20 mouse cellular contexts compared by ENCODE assay signal in genomic region chr2:8022651-8023050, GRCm38 (mm10).
DNase-seq lines count a peak whose midpoint lies in the region; ATAC-seq and TF ChIP-seq lines count a peak whose summit lies in the region.
"Had no signal": no experiment of that assay in that cellular context is flagged by ENCODE, and none has a peak within 500 bp of the region (broad histone marks: within the 10 kb centered on the region; RNA-seq: fewer than 3 reads in every experiment).

No protein-coding gene starts in this region.

- ATAC-seq in embryonic facial prominence, embryonic 11.5 days (replicated peaks; ENCODE audit: insufficient number of reproducible peaks, low FRiP score, low TSS enrichment, low read depth), result no peak
- no peak for ATAC-seq in lung, embryonic 14.5 days (ENCODE audit: insufficient read depth)
- ATAC-seq in megakaryocyte, adult 5-6 weeks (ENCODE audit: poor library complexity, severe bottlenecking), result no peak
- ATAC-seq: CD4-positive, CD25-positive, alpha-beta regulatory T cell, adult 4 months; inflammation-experienced regulatory T-cells, adult 6 months had no signal

- no peaks in the 10 kb centered on the region for H3K4me1 ChIP-seq in embryonic facial prominence, embryonic 11.5 days (ENCODE audit: control insufficient read depth, insufficient read depth, low read length)
- H3K4me1 ChIP-seq in embryonic facial prominence, embryonic 10.5 days, result no peaks in the 10 kb centered on the region
- no peaks in the 10 kb centered on the region for H3K4me1 ChIP-seq in lung, embryonic 14.5 days (ENCODE audit: insufficient read depth)
- H3K4me1 ChIP-seq: embryonic facial prominence, embryonic 12.5 days; heart, embryonic 13.5 days; hindbrain, embryonic 15.5 days had no signal

- TF ChIP-seq CTCF in lung, embryonic 14.5 days (IDR thresholded peaks at IDR 0.05; ENCODE audit: low read depth), result no peak

- no peak overlapping the region for H3K4me2 ChIP-seq in embryonic facial prominence, embryonic 11.5 days (ENCODE audit: low read depth, low read length)
- no peak overlapping the region for H3K4me2 ChIP-seq in lung, embryonic 14.5 days
- H3K4me2 ChIP-seq: embryonic facial prominence, embryonic 12.5 days; heart, embryonic 13.5 days; hindbrain, embryonic 15.5 days had no signal

- H3K4me3 ChIP-seq in embryonic facial prominence, embryonic 11.5 days (ENCODE audit: low read depth, low read length), result no peak overlapping the region
- no peak overlapping the region for H3K4me3 ChIP-seq in embryonic facial prominence, embryonic 10.5 days
- H3K4me3 ChIP-seq in lung, embryonic 14.5 days (ENCODE audit: low read depth, low read length), result no peak overlapping the region
- H3K4me3 ChIP-seq: embryonic facial prominence, embryonic 12.5 days; heart, embryonic 13.5 days; hindbrain, embryonic 15.5 days had no signal

- no peaks in the 10 kb centered on the region for H3K9me3 ChIP-seq in embryonic facial prominence, embryonic 11.5 days (replicated peaks; ENCODE audit: control insufficient read depth, low read length)
- H3K9me3 ChIP-seq in embryonic facial prominence, embryonic 10.5 days, result no peaks in the 10 kb centered on the region
- H3K9me3 ChIP-seq in lung, embryonic 14.5 days (ENCODE audit: low read depth, low read length), result no peaks in the 10 kb centered on the region
- H3K9me3 ChIP-seq: embryonic facial prominence, embryonic 12.5 days; G1E; heart, embryonic 13.5 days; hindbrain, embryonic 15.5 days had no signal

- H3K9ac ChIP-seq in embryonic facial prominence, embryonic 11.5 days (replicated peaks; ENCODE audit: low read length), result no peak overlapping the region
- H3K9ac ChIP-seq in lung, embryonic 14.5 days, result no peak overlapping the region
- H3K9ac ChIP-seq: embryonic facial prominence, embryonic 12.5 days; heart, embryonic 13.5 days; hindbrain, embryonic 15.5 days had no signal

- peak; percentile 43 for DNase-seq in embryonic facial prominence, embryonic 11.5 days (ENCODE audit: low spot score)
- DNase-seq in embryonic facial prominence, embryonic 10.5 days (ENCODE audit: low spot score), result no peak
- peak; percentile 1 for DNase-seq in layer of hippocampus, adult 11-12 months (ENCODE audit: low spot score)
- DNase-seq in layer of hippocampus, postnatal 14 days (ENCODE audit: low spot score in 2 of 2), result no peak
- DNase-seq in lung, embryonic 14.5 days, result peak; percentile 9
- no peak for DNase-seq in lung, postnatal 14 days
- DNase-seq: adrenal gland, adult 8-10 months; adrenal gland, postnatal 36 days; B cell, adult 2 months; cerebellum, adult 2 months; gastrocnemius, postnatal 36 days; heart, adult 11 months; heart, postnatal 36 days had no signal

- no peaks in the 10 kb centered on the region for H3K27me3 ChIP-seq in embryonic facial prominence, embryonic 11.5 days (ENCODE audit: control insufficient read depth, insufficient read depth, low read length)
- no peaks in the 10 kb centered on the region for H3K27me3 ChIP-seq in embryonic facial prominence, embryonic 10.5 days (replicated peaks; ENCODE audit: low read depth, poor library complexity, severe bottlenecking)
- no peaks in the 10 kb centered on the region for H3K27me3 ChIP-seq in lung, embryonic 14.5 days (ENCODE audit: insufficient read depth, low read length)
- H3K27me3 ChIP-seq: embryonic facial prominence, embryonic 12.5 days; heart, embryonic 13.5 days; hindbrain, embryonic 15.5 days had no signal

- WGBS in embryonic facial prominence, embryonic 11.5 days, result 57% methylated on average over 3 of the region's 3 CpGs
- WGBS in embryonic facial prominence, embryonic 10.5 days, result 68% methylated on average over 3 of the region's 3 CpGs
- WGBS in lung, embryonic 14.5 days, result 38% methylated on average over 3 of the region's 3 CpGs

- H3K36me3 ChIP-seq in embryonic facial prominence, embryonic 11.5 days (replicated peaks; ENCODE audit: control insufficient read depth, insufficient read depth, low read depth, low read length), result no peaks in the 10 kb centered on the region
- H3K36me3 ChIP-seq in embryonic facial prominence, embryonic 10.5 days (replicated peaks), result no peaks in the 10 kb centered on the region
- H3K36me3 ChIP-seq in lung, embryonic 14.5 days (ENCODE audit: insufficient read depth), result no peaks in the 10 kb centered on the region
- H3K36me3 ChIP-seq: embryonic facial prominence, embryonic 12.5 days; G1E; heart, embryonic 13.5 days; hindbrain, embryonic 15.5 days had no signal

- H3K27ac ChIP-seq in embryonic facial prominence, embryonic 11.5 days (replicated peaks; ENCODE audit: low read depth, low read length), result no peak overlapping the region
- no peak overlapping the region for H3K27ac ChIP-seq in embryonic facial prominence, embryonic 10.5 days (replicated peaks)
- H3K27ac ChIP-seq in lung, embryonic 14.5 days (ENCODE audit: low read depth), result no peak overlapping the region
- H3K27ac ChIP-seq: embryonic facial prominence, embryonic 12.5 days; heart, embryonic 13.5 days; hindbrain, embryonic 15.5 days had no signal

Comparison
In these comparisons a context has a peak if more than half of its experiments do, and no peak if none do; other contexts are left out.
1. DNase-seq: peak in embryonic facial prominence, embryonic 11.5 days (single experiment), layer of hippocampus, adult 11-12 months (single experiment) and lung, embryonic 14.5 days (single experiment); none in embryonic facial prominence, embryonic 10.5 days (single experiment), layer of hippocampus, postnatal 14 days (0 of 2) and lung, postnatal 14 days (single experiment).